Mouse (Mus musculus) ES-CJ7 (cell line): Measurements from ENCODE around the gene Adamts3.

ENCODE experiments used
- DNase-seq: peaks from one replicate; pipeline ENCODE4 v3.0.0; 2011; ENCODE audit warnings: low read depth, low spot score

The Adamts3 gene

DNA sequence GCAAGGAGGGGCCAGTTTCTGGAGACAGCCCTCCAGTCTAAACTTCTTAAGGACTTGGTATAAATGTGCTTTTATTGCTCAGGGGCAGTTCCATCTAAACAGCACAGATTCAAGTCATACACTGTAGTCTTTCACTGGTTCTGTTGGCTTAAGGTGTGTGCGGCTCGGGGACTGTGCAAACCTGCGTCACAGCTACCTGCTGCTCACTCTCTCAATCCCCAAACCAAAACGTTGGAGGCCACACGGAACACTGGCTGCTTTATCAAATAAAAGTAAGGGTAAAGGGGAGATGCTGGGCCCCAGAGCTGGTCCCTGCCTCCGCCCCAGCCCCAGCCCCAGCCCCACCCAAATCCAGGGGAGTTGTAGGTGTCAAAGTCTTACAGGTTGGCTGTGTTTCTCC, 66.5 kb downstream of the Adamts3 start:
- DNase-seq = no peak

GRCm38 (mm10) chr5:89814552-89814951, 68.6 kb downstream of the Adamts3 start:
- DNase-seq = no peak

DNA sequence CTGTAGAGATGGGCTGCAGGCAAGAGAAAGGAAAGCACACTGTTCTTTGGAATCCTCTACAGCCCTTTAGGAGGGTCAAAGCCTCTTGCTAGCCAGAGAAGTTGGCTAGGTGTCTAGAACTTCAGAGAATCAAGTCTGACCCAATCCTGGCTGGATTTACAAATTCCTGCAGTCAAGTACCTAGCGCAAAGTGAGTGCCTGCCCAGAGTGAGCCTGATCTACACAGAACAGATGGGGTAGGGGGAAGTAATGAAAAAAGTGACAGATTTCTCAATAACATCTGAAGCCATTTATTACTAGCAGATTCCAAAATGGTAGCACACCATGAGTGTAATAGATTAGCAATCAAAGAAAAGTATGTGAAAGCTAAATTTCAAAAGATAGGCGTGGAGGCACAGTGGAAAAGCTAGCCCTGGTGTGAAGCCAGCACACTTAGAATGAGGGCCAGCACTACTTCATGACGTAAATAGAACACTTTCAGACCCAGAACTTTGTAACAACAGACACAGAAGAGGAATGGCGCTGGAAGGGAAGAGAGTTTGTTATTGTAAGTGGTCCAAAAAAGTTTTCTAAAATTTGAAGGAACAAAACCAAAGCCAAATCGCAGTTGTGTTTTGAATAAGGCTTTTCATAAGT, 82.8 kb downstream of the Adamts3 start:
- no peak for DNase-seq

- DNase-seq = no peak
Measured at GRCm38 (mm10) chr5:89793706-89794105, 89.4 kb downstream of the Adamts3 start.

DNA sequence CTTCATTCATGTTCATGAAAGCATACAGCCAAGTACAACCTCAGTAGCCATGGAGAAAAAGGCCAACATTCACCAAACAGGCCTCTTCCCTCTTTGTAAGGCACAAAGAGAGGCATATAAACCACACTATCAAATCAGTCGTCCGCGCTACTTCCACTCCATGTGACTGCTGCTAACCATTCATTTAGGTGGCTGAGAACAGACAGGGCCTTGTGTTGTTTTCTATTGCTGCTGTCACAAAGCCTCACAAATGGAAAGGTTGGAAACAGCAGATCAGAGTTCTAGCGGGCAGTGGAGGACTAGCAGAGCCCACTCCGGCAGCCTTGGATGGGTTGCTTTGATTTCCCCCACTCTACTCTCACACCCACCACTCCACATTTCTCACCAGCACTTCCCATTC, 98.5 kb downstream of the Adamts3 start:
- no peak for DNase-seq

DNA sequence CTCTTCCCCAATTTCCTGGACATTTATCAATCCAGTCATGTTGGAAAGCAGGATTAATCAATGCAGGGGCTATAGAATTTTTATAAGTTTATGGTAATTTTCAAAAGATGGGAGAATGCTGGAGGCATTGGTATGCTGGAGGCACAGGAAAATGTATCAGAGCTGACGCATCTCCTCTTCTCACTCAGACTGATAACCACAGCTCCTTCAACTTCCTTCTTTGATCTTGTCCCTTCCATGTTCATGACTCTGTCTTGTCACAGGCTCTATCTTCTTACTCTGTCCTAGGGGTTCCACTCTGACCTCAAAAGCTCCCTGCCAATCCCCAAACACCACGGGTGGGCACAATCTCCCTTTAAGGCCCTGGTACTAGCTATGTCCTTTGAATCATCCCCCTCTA, 103.3 kb downstream of the Adamts3 start:
- no peak for DNase-seq

DNA sequence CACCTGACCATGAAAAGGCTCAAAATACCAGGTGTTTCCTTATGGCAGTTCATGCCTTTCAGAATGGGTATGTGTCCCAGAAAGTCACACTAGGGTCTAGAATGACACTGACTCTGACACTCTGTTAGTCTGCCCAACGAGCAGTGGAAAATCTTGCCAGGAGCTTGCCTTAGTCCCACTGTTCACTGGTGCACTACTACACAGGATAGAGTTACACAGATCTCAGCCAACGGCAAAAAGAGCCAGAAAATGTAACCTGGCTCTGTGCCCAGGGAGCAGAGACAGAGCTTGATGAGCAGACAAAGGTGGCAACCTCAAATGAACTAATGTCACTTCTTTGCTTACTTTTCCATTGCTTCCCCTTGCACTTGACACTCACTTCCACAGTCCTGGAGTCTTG, 104.5 kb downstream of the Adamts3 start:
- DNase-seq = no peak

- no peak for DNase-seq
Measured at GRCm38 (mm10) chr5:89777411-89777810, 105.7 kb downstream of the Adamts3 start.

DNA sequence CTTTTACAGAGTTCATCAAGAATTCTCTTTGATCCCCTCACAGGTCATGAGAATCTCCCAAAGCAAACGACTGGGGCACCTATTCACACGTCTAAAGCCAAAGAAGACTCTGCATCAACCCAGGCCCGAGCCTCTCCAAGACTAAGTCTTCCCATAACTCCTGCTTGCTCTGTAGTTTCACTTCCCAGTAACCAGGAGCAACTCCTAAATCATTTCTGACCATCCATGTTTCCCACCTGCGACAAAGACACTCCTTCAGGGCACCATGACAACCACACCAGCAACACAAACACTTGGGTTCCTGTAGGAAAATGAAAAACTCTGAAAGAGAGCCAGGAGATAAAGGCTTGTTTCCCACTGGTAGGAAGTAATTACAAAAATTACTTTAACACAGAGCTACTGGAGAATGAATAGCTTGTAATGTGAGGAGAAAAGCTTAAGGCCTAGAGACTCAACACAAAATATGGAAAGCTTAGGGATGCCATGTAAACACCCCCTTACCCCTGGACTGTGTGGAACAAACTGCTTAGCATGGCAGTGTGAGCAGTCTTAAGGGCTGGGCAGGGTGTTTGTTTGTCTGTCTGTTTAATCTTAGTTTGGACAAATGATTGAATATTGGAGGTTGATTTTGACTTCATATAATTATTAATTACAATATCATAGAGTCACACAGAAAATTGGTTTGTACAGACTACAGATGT, 112.3 kb downstream of the Adamts3 start:
- DNase-seq = no peak

DNA sequence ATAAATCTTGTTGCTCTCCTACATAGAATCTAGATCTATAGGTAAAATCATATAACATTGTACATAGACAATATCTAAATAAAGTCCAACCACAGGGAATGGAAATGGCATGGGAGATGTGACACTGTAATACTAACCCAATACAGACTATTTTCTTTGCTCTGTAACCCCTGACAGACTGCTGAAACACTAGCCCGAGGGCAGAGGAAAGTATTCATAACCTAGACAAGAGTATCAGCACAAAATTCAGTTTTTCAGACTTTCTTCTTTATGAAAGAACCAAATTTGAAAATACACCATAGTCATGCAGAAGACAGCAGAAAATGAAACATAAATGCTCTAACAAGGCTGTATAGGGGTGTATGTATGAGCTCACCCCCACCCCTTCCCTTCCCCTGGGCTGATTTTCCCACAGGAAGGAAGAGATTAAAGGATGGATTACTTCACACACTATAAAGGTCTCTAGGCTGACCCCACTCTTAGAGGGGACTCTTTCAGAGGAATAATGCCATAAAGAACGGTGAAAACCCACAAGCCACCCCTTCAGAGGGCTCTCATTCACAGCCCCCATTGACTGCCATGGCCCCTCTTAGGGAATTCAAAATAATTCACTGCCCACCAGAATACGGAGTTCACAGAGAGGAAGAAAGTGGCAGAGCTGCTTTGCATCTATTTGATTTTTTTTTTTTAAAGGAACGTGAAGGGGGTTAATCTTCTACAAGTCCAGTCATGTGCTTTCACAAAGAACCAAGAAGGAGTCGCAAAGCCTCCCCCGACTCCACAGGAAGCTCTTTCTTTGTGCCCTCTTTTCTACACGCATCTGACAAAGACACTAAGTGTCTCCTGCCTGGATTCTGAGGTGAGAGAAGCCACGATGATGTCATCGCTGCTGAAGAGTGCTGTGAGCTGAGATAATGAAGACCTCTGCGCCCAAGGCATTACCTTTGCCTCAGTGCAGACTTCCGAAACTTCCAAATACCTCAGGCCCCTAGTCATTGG, 119.6 kb downstream of the Adamts3 start:
- DNase-seq = no peak

- DNase-seq = no peak
Measured at GRCm38 (mm10) chr5:89760368-89760767, 122.8 kb downstream of the Adamts3 start.

GRCm38 (mm10) chr5:89751836-89752235, 131.3 kb downstream of the Adamts3 start:
- no peak for DNase-seq

- DNase-seq = no peak
Measured at GRCm38 (mm10) chr5:89748185-89748884, 134.8 kb downstream of the Adamts3 start.

DNA sequence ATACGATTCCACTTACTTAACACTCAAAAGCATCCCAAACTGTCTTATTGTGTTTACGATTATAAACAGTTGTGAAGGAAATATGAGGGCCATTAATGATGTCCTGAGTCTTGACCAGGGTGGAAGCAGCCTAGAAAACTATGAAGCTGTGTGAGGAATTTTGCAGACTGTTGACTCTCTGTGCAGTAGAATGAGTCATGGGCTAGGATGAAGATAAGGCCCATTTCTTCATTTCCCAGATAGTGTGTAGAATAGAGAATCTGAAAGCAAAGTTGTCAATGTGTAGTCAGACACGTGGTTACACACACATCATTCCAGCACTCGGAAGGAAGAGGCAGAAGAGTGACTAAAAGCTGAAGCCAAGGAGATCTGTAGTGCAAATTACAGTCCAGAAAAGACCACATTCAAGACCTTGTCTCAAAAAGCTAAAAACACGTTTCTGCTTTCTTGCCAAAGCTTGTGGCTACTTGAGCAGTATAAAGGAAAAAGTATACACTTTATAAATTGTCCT, 135.9 kb downstream of the Adamts3 start:
- no peak for DNase-seq

DNA sequence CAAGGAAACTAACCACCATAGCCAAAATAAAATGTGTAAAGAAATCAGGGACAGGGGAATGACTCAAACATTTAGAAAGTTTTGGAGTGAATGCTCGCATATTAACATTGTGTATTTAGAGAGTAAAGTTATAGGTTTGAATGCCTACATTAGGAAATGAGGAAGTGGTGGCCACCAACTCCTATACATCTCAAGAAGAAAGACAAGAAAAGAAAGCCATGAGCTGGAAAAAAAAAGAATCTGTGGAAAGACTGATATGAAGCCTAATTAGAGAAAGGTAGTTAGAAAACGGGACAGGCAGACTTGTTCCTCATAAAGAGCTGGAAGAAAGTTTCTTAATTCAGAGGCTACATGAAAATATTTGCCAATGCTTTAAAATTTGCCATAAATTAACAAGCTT, 138.0 kb downstream of the Adamts3 start:
- DNase-seq = no peak

- DNase-seq = no peak
Measured at GRCm38 (mm10) chr5:89734759-89735158, 148.4 kb downstream of the Adamts3 start.

DNA sequence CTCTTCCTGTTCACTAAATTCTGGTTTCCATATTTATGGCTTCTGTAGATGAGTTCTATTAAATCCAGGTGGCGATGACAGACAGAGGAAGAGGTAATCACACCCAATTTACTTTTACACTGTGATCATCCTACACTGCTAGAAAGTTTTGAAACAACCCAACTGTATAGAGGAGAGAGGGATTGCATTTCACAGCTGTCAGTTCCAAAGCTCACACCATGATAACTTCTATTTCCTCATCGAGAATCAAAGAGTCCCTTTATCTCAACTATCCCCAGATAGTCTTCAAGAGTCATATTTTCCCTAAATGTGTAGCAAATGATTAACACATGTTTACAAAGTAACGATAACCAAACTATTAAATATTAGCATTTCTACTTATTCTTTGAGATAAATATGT, 152.7 kb downstream of the Adamts3 start:
- no peak for DNase-seq

DNA sequence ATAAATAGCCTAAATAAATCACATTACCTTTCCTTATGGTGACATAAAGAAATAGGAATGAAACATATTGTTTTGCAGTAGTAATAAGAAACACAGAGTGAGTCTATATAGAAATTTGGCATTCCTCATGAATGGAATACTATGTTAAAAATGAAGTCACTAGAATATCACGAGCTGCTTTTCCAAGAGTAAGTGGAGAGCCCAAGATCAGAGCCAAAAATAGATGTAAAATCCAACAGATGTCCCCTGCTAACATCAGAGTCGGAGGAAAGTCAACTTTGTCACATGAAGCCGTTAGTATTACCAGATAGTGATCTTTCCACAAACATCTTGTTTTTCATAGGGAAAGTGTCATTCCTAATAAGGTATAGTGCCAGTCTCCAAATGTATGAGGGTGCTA, 155.0 kb downstream of the Adamts3 start:
- no peak for DNase-seq

DNA sequence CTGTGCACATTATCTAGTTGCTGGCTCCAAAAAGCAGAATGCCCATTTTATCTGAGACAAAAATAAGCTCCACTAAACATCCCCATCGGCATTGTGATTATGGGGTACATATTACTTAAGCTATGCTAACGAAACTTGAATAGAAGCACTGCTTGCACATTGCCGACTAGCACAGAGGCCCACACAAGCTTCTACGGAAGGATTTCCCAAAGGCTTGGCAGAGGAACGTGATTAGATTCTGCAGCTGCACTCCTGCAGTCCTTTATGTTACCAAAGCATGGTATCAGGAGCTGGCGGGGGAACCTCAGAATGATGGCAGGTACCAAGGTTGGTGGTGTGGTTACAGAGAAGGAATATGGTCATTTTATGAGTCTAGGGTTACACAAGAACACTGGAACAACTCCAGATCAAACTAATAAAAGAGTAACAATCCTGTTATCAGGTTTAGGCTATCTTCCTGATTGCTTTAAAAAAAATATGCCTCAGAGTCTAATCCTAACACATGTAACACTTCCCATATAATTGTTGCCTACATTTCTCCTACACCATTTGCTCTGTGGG, 155.6 kb downstream of the Adamts3 start:
- no peak for DNase-seq

- DNase-seq = no peak
Measured at GRCm38 (mm10) chr5:89714552-89714951, 168.6 kb downstream of the Adamts3 start.
